Mouse (Mus musculus): ENCODE results near the gene Erich4.

DNA sequence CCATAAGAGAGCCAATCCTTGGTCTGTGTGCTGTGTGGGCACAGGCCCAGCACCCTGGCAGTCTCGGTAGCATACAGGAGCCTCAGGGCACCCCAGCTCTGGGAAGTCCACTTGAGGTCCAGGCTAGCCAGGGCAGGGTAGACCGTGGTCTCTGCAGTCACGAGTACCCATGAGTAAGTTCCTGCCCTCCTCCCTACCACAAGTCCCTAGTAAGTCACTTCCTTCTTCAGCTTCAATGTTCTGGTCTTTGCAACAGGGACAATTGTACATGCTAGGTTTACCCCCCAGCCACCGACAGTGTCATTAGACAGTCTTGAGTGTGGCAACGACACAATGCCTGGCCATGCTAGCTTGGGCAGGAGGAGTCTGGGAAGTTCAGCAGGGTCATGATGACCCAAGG, 17.0 kb upstream of the Erich4 start:
- no peak for TF ChIP-seq CTCF (IDR thresholded peaks at IDR 0.05; ENCODE audit: borderline replicate concordance, control insufficient read depth, extremely low read depth, insufficient read depth, low read length, poor library complexity)
- no peak for TF ChIP-seq POLR2A (IDR thresholded peaks at IDR 0.05; ENCODE audit: control insufficient read depth, extremely low read depth, insufficient read depth, low read length, poor library complexity)
